Mouse (Mus musculus) midbrain, embryonic 10.5 days (tissue): ENCODE measurements at regions not wholly inside any gene's neighbourhood (a gene's known extent, or its start where the extent isn't known, plus 50 kb on each side); places are given as distances from the start of the nearest gene placed in this dataset.

Source experiments
- DNase-seq: peaks from one replicate; pipeline ENCODE4 v3.0.0-alpha.2; 2017; ENCODE audit warnings: low spot score
- H3K27ac ChIP-seq: fragments of 300-500 bp; sonication (generic); replicated peaks from 2 replicates; pipeline ENCODE4 v1.5.1; 2016; ENCODE audit warnings: mild to moderate bottlenecking
- H3K27me3 ChIP-seq: fragments of 300-500 bp; sonication (generic); 2 replicates; pipeline ENCODE4 v1.6.1; 2016; ENCODE audit warnings: low read depth, mild to moderate bottlenecking; ENCODE audit not compliant: poor library complexity, severe bottlenecking
- H3K36me3 ChIP-seq: fragments of 300-500 bp; sonication (generic); 2 replicates; pipeline ENCODE4 v1.6.1; 2016; ENCODE audit warnings: mild to moderate bottlenecking, moderate library complexity
- H3K4me1 ChIP-seq: fragments of 300-500 bp; sonication (generic); 2 replicates; pipeline ENCODE4 v1.6.1; 2016
- H3K4me3 ChIP-seq: fragments of 300-500 bp; sonication (generic); 2 replicates; pipeline ENCODE4 v1.5.1; 2016; ENCODE audit warnings: mild to moderate bottlenecking, moderate library complexity
- H3K9me3 ChIP-seq: fragments of 300-500 bp; sonication (generic); replicated peaks from 2 replicates; pipeline ENCODE4 v1.6.1; 2016; ENCODE audit warnings: mild to moderate bottlenecking
- WGBS: fragments of 180-500 bp; shearing (Covaris S2); methylation state at CpG from one replicate; pipeline ENCODE4 v1.1.7; 2016; 5-methylcytosine and 5-hydroxymethylcytosine counted together

DNA sequence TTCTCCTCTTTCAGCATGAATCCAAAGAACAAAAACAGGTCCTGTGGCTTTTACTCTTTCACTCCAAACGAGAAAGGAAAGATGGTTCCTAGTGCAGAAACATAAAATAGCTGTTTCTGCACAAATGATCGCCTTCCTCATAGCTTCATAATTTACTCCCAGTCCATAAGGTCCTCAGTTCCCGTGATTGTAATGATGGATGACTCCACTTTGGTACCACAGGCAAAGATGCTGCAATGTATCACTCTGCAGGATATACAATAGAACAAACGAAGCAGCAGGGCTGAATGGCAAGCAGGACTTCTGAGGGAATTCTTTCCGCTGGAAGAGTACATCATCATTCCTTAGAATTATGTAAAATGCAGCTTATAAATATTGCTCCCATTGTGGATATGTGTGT is 652.8 kb downstream of the Robo2 start:
- Histone ChIP-seq H3K9me3 (no peaks in the 10 kb centered on the region), H3K4me1 (no peaks in the 10 kb centered on the region), H3K4me3 (no peak overlapping the region), H3K27ac (no peak overlapping the region), H3K27me3 (no peaks in the 10 kb centered on the region), H3K36me3 (no peaks in the 10 kb centered on the region)
- DNase-seq, result no peak
- 72% methylated on average over 5 of the region's 5 CpGs for WGBS

DNA sequence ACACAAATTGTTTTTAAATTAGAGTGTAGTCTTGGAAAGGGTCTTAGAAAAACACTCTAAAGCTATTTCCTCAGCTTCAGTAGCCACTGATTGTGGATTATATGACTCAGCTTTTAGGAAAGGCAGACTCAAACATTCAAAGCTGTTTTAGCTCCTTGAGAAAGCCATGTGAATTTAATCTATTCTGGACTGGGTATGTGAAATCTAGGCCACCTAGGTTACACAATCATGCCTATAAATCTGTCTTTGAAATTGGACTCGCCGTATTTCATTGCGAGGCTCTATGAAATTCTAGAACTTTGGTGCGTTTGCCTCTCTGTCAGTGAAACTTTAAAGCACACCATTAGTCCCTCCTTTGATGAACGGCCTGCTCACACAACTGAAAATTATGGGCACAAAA is 657.3 kb downstream of the Robo2 start:
- Histone ChIP-seq H3K27me3 (no peaks in the 10 kb centered on the region), H3K9me3 (no peaks in the 10 kb centered on the region), H3K4me1 (no peaks in the 10 kb centered on the region), H3K36me3 (no peaks in the 10 kb centered on the region), H3K4me3 (no peak overlapping the region), H3K27ac (no peak overlapping the region)
- DNase-seq, result no peak
- 91% methylated on average over 5 of the region's 5 CpGs for whole genome bisulfite sequencing

DNA sequence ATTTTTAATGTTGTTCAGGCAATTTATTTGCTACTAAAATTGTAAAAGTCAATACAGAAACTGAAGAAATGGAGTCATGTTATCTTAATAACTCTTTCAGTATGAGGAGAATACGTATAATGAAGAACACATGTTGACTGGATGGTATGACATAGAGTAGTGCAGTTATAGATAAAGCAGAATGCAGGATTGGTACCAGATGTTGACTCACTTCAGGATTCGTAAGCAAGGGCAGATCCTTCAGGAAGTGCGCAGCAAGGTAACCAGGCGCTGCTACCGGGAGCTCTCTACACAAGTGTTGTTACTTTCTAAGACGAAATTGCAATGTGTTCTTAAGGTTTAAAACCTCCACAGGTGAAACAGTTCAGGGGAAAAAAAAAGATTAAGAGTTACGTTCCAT is 683.3 kb downstream of the Robo2 start:
- H3K27ac ChIP-seq, result no peak overlapping the region
- no peaks in the 10 kb centered on the region for H3K36me3 ChIP-seq
- no peaks in the 10 kb centered on the region for H3K4me1 ChIP-seq
- 81% methylated on average over 7 of the region's 7 CpGs for WGBS
- no peak overlapping the region for H3K4me3 ChIP-seq
- DNase-seq, result no peak
- no peaks in the 10 kb centered on the region for H3K9me3 ChIP-seq
- H3K27me3 ChIP-seq, result no peaks in the 10 kb centered on the region

DNA sequence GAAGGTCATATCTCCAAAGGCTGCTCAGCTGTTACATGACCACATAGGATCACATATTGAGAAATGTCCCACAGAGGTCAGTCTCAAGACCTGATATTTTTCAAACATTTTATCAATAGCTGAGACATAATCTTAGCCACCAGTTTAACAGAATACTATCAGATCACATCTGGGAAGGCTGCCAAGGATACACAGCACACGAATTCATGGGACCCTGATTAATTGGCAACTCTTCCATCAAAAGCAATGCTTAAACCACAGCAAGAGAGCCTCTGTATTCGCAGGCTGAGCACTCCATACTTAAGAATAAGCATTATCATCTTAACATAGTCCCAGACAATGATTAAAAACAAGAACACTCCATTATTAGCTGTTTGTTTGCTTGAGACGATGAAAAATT is 691.9 kb downstream of the Robo2 start:
- no peak overlapping the region for H3K4me3 ChIP-seq
- 85% methylated on average over 3 of the region's 3 CpGs for WGBS
- no peaks in the 10 kb centered on the region for H3K4me1 ChIP-seq
- no peak for DNase-seq
- no peaks in the 10 kb centered on the region for H3K36me3 ChIP-seq
- no peak overlapping the region for H3K27ac ChIP-seq
- no peaks in the 10 kb centered on the region for H3K27me3 ChIP-seq
- H3K9me3 ChIP-seq, result no peaks in the 10 kb centered on the region

DNA sequence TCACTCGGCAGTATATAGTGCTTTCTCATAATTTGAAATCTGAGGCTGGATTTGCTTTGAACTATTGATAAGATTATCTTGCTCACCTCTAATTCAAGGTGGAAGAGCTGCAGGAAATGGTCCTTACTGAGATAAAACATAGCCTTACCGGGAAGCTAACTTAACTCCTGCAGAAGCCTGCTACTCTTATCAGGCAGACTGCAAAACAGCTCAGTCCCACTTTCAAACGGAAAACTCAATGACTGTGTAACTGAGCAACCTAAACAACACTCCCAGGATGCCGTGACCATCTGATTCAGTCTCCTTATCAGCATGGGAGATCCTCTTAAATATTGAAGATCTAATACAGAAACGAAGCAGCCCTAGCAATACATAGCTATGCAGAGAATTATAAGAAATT is 695.3 kb downstream of the Robo2 start:
- DNase-seq, result no peak
- no peaks in the 10 kb centered on the region for H3K4me1 ChIP-seq
- no peak overlapping the region for H3K27ac ChIP-seq
- H3K36me3 ChIP-seq, result no peaks in the 10 kb centered on the region
- WGBS, result 80% methylated on average over 5 of the region's 5 CpGs
- H3K27me3 ChIP-seq, result no peaks in the 10 kb centered on the region
- H3K9me3 ChIP-seq, result no peaks in the 10 kb centered on the region
- no peak overlapping the region for H3K4me3 ChIP-seq

DNA sequence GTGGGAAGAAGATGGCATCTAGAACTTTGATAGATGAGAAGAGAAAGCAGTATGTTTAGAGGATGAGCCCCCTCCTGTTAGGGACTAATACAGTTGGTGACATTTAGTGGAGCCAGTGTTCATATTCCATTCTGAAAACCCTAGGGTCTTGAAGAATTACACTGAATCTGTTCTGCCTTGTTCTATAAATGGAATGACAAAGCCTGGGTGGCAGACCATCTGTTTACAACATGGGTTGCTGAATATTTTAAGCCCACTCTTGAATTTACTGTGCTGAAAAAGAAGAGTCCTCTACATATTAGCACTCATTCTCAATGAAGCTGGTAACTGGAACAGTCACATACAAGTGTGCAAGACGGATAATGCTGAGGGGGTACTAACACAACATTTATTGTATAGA is 704.6 kb downstream of the Robo2 start:
- Histone ChIP-seq H3K4me1 (no peaks in the 10 kb centered on the region), H3K36me3 (no peaks in the 10 kb centered on the region), H3K4me3 (no peak overlapping the region), H3K27me3 (no peaks in the 10 kb centered on the region), H3K9me3 (no peaks in the 10 kb centered on the region), H3K27ac (no peak overlapping the region)
- WGBS, result 91% methylated on average over 1 of the region's 1 CpGs
- DNase-seq, result no peak

DNA sequence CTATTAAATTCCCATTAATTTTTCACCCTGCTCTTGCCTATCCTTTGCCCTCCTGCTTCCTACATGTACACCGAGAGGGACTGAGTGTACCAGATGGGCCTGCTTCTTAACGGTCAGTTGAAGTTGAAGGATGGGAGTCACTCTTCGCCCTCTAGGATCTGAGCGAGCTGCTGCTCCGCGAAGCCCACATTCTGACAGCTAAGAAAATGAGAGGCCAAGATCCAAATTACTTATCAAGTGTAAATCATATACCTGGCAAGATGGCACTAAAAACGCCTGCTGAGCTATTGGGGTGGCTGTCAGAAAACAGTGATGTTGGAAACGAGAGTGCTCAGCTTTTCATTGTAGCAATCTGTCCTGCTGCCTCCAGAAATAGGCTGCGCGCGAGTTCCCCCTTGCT is 722.4 kb downstream of the Robo2 start:
- WGBS, result 88% methylated on average over 11 of the region's 11 CpGs
- Histone ChIP-seq H3K27me3 (no peaks in the 10 kb centered on the region), H3K36me3 (no peaks in the 10 kb centered on the region), H3K9me3 (no peaks in the 10 kb centered on the region), H3K4me3 (no peak overlapping the region), H3K27ac (no peak overlapping the region), H3K4me1 (no peaks in the 10 kb centered on the region)
- DNase-seq, result no peak

DNA sequence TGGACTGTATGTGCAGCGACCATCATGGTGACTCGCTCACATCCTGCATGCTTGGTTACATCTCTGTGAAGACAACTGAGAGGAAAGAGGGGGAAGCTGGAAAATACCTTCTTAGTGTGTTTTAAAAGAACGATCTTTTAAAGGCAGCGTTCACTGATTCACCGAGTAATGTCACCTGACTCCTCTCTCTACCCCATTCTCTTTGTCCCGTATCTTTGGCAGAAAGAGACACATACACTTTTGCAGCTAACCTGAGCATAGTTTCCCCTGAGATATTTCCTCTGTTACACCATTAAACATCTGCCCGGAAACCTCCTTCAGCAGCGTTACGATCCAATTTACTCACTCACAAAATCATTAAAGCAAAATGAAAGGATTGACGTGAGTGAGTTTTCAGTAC is 731.8 kb downstream of the Robo2 start:
- Histone ChIP-seq H3K27ac (no peak overlapping the region), H3K27me3 (no peaks in the 10 kb centered on the region), H3K9me3 (no peaks in the 10 kb centered on the region), H3K4me3 (no peak overlapping the region), H3K4me1 (no peaks in the 10 kb centered on the region), H3K36me3 (no peaks in the 10 kb centered on the region)
- 79% methylated on average over 10 of the region's 10 CpGs for WGBS
- no peak for DNase-seq

DNA sequence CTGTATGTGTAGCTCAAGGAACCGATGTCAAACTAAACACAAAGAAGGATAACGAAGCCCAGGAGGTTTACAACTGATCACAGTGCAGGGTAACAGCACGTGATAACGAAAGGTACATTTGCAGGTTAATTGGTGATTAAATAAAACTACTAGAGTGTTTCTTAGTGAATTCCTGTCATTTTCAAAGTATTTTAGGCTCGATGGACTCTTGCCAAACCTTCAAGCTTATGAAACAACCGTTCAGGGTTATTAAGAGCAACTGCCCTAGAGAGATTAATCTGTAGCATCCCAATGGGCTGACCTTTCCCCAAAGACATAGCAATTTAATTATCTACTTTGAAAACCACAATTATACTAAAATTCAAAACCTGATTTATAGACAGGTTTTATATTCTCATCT is 741.1 kb downstream of the Robo2 start:
- no peak for DNase-seq
- Histone ChIP-seq H3K4me1 (no peaks in the 10 kb centered on the region), H3K9me3 (no peaks in the 10 kb centered on the region), H3K4me3 (no peak overlapping the region), H3K27ac (no peak overlapping the region), H3K36me3 (no peaks in the 10 kb centered on the region), H3K27me3 (no peaks in the 10 kb centered on the region)
- 88% methylated on average over 6 of the region's 6 CpGs for WGBS

DNA sequence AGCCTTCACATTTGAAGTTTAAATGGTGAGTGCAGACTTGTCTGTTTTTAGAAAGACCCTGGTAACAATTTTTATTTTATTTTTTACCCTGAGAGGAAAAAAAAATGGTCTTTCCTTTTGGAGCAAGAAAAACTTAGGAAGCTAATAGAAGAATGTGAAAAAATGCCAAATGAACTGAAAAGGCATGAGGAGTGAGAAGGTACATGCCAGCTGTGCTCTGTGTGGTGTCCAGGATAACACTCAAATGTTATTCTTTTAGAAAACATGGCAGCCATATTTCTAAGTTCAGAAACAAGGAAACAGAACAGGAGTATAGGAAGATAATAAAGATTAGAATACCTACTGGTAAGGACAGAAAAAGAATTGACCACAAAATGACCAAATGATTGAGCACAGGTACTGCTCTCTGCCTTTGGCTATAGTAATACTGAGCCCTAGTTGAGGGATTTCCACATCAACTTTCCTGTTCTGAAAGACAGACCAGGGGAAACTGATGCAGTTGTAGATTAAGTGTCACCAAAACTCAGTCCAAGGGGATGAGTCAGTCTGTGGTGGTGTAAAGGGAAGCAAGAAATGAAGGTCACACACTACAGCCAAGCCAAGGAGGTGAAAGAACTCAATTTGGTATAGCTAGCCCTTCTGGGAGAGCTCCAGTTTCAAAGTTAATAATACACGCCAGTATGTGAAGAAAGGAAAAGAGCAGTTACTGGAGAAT is 758.5 kb downstream of the Robo2 start:
- Histone ChIP-seq H3K4me3 (no peak overlapping the region), H3K27me3 (no peaks in the 10 kb centered on the region), H3K27ac (no peak overlapping the region), H3K36me3 (no peaks in the 10 kb centered on the region), H3K9me3 (no peaks in the 10 kb centered on the region), H3K4me1 (no peaks in the 10 kb centered on the region)
- 87% methylated on average over 1 of the region's 1 CpGs for WGBS
- no peak for DNase-seq

DNA sequence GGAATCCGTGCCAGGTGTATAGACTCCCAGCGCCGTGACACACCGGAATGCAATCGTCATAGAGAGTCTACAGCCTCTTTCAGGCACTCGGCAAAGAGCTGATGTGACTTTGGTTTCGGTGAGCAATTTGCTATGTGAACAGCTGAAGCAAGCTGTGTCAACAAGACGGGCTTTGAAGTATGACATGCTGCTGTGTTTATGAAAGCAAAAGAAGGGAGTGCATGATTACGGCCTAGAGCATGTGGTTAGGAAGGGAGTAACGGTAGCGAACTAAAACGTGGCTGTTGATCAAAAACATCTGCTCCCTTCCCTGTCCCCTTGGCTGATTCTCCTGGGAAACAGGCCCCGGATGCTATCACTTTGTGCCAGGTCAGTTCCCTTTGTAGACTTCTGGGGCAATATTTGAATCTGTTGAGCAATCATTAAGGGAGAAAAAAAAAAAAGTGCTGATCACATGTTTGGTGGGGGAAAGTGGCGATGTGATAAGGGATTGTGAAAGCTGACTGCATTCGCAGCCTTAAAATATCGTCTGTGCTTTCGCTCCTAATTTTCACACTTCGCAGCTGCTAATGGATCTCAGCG is 764.3 kb downstream of the Robo2 start:
- Histone ChIP-seq H3K36me3 (no peaks in the 10 kb centered on the region), H3K4me1 (no peaks in the 10 kb centered on the region), H3K27ac (no peak overlapping the region), H3K27me3 (no peaks in the 10 kb centered on the region), H3K9me3 (no peaks in the 10 kb centered on the region), H3K4me3 (no peak overlapping the region)
- DNase-seq, result peak; percentile 13
- WGBS, result 71% methylated on average over 19 of the region's 19 CpGs

DNA sequence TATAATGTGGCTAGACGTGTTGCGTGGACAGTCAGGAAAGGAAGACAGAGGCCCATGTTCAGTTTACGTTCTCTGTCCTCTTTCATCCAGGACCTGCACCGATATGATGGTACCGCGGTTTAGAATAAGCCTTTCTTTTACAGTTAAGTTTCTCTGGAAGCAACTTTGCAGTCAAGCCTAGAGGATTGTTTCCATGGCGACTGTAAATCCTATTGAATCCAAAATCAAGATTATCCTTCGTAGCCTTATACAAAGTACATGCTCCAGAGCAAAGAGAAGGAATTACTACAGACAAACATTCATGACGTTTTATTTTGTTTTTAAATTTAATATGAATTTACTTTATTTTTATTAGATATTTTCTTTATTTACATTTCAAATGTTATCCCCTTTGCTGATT is 798.6 kb downstream of the Robo2 start:
- no peaks in the 10 kb centered on the region for H3K4me1 ChIP-seq
- H3K4me3 ChIP-seq, result no peak overlapping the region
- H3K36me3 ChIP-seq, result no peaks in the 10 kb centered on the region
- H3K27ac ChIP-seq, result no peak overlapping the region
- no peaks in the 10 kb centered on the region for H3K9me3 ChIP-seq
- DNase-seq, result no peak
- 85% methylated on average over 9 of the region's 9 CpGs for WGBS
- no peaks in the 10 kb centered on the region for H3K27me3 ChIP-seq

DNA sequence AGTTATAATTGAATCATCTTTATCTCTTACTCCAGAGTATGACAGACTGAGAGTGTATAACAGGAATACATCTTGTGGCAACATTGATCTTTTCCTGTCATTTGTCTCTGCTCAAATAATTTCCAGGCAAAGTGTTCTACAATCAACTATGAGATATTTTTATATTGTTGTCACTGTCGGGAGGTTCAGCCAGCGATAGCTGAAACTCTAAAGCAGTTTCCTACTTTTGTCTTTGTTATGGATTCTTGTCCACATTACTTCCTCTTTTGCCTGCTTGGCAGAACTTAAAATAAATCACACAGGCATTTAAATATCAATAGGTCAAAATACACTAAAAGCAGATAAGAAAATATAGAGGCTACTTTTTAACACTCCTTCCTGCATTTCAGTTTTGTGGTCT is 820.2 kb downstream of the Robo2 start:
- WGBS, result 89% methylated on average over 2 of the region's 2 CpGs

DNA sequence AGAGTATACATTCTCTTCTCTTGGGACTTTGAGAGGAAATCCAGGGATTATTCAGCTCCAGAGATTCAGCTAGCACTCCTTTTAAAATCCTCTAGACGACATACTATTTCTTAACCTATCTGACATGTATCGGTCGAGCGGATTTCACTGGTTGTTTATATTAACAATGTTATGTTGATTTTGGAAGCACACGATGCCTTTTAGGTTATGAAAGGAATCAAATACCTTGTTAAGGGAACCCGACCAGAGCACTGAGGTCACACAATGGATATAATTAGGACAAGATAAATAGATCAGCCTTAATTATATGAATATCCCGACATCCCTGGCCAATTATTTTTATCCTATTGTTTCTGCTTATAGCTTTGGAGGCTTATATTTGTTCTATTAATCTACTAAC is 850.4 kb downstream of the Robo2 start:
- H3K9me3 ChIP-seq, result no peaks in the 10 kb centered on the region
- no peak overlapping the region for H3K4me3 ChIP-seq
- no peaks in the 10 kb centered on the region for H3K27me3 ChIP-seq
- H3K4me1 ChIP-seq, result no peaks in the 10 kb centered on the region
- 77% methylated on average over 7 of the region's 7 CpGs for WGBS
- DNase-seq, result no peak
- H3K27ac ChIP-seq, result no peak overlapping the region
- no peaks in the 10 kb centered on the region for H3K36me3 ChIP-seq

More for the DNA sequence above, 820.2 kb downstream of the Robo2 start:
- no peak overlapping the region for H3K4me3 ChIP-seq
- no peak for DNase-seq
- no peaks in the 10 kb centered on the region for H3K9me3 ChIP-seq
- H3K27me3 ChIP-seq, result no peaks in the 10 kb centered on the region
- no peaks in the 10 kb centered on the region for H3K36me3 ChIP-seq
- H3K4me1 ChIP-seq, result no peaks in the 10 kb centered on the region
- H3K27ac ChIP-seq, result no peak overlapping the region
